ENCODE assay signal across 32 mouse cellular contexts in the genomic region with DNA sequence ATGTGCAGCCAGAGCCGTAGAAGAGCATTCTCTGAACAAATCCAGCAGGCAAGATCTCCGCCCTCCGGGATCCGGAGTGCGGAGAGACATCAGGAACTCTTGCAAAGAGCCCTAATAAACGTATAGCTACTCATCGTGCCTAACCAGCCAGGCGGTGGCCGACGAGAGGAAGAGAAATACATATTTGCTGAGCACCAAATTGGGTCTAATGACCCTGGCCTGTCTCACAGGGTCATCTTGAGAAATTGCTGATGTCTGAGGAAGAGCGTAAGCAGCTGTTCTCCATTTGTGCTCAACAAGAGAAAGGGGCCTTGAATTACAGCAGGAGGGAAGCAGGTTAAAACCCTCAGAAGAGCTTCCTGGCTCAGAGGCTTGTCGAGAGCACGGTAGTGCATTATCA.
DNase-seq lines count a peak whose midpoint lies in the region; ATAC-seq lines count a peak whose summit lies in the region.
"Had no signal": no experiment of that assay in that cellular context is flagged by ENCODE, and none has a peak within 500 bp of the region (broad histone marks: within the 10 kb centered on the region; RNA-seq: fewer than 3 reads in every experiment).

No protein-coding gene starts in this region.

- WGBS in intestine, embryonic 14.5 days, result 28% methylated on average over 13 of the region's 13 CpGs
- WGBS in intestine, embryonic 16.5 days, result 37% methylated on average over 13 of the region's 13 CpGs
- 38% methylated on average over 13 of the region's 13 CpGs for WGBS in lung, embryonic 16.5 days
- 40% methylated on average over 13 of the region's 13 CpGs for WGBS in embryonic facial prominence, embryonic 13.5 days

- no peaks in the 10 kb centered on the region for H3K36me3 ChIP-seq in intestine, embryonic 14.5 days (ENCODE audit: control insufficient read depth, insufficient read depth, low read length)
- H3K36me3 ChIP-seq in intestine, embryonic 16.5 days (ENCODE audit: control insufficient read depth, insufficient read depth, low read length), result no peaks in the 10 kb centered on the region
- no peaks in the 10 kb centered on the region for H3K36me3 ChIP-seq in lung, embryonic 16.5 days (ENCODE audit: control insufficient read depth, insufficient read depth, low read length)
- H3K36me3 ChIP-seq in embryonic facial prominence, embryonic 13.5 days, result no peaks in the 10 kb centered on the region
- H3K36me3 ChIP-seq: embryonic facial prominence, embryonic 12.5 days; forebrain, embryonic 10.5 days; forebrain, embryonic 15.5 days; heart, embryonic 15.5 days; hindbrain, embryonic 15.5 days had no signal

- no peak overlapping the region for H3K4me3 ChIP-seq in intestine, embryonic 14.5 days (ENCODE audit: low read depth, low read length)
- H3K4me3 ChIP-seq in intestine, embryonic 16.5 days (ENCODE audit: low read length), result no peak overlapping the region
- H3K4me3 ChIP-seq in lung, embryonic 16.5 days (ENCODE audit: low read length), result no peak overlapping the region
- no peak overlapping the region for H3K4me3 ChIP-seq in embryonic facial prominence, embryonic 13.5 days
- H3K4me3 ChIP-seq: embryonic facial prominence, embryonic 12.5 days; forebrain, embryonic 10.5 days; forebrain, embryonic 15.5 days; heart, adult 2 months; heart, embryonic 15.5 days; hindbrain, embryonic 15.5 days had no signal

- no peaks in the 10 kb centered on the region for H3K9me3 ChIP-seq in intestine, embryonic 14.5 days (ENCODE audit: control insufficient read depth, low read length)
- H3K9me3 ChIP-seq in intestine, embryonic 16.5 days (ENCODE audit: control insufficient read depth, low read length), result no peaks in the 10 kb centered on the region
- H3K9me3 ChIP-seq in lung, embryonic 16.5 days (ENCODE audit: control insufficient read depth, low read length), result no peaks in the 10 kb centered on the region
- H3K9me3 ChIP-seq in embryonic facial prominence, embryonic 13.5 days, result no peaks in the 10 kb centered on the region
- H3K9me3 ChIP-seq: embryonic facial prominence, embryonic 12.5 days; forebrain, embryonic 10.5 days; forebrain, embryonic 15.5 days; heart, embryonic 15.5 days; hindbrain, embryonic 15.5 days had no signal

- H3K4me1 ChIP-seq in intestine, embryonic 14.5 days (replicated peaks; ENCODE audit: control insufficient read depth, insufficient read depth, low read length), result peaks cover 12% of the 10 kb centered on the region
- peaks cover 51% of the 10 kb centered on the region for H3K4me1 ChIP-seq in intestine, embryonic 16.5 days (ENCODE audit: control insufficient read depth, insufficient read depth, low read length)
- peaks cover 12% of the 10 kb centered on the region for H3K4me1 ChIP-seq in lung, embryonic 16.5 days (replicated peaks; ENCODE audit: control insufficient read depth, insufficient read depth, low read length)
- peaks cover 38% of the 10 kb centered on the region for H3K4me1 ChIP-seq in embryonic facial prominence, embryonic 13.5 days
- H3K4me1 ChIP-seq: forebrain, embryonic 15.5 days; hindbrain, embryonic 15.5 days had no signal

- H3K27ac ChIP-seq in intestine, embryonic 14.5 days (ENCODE audit: low read depth), result no peak overlapping the region
- no peak overlapping the region for H3K27ac ChIP-seq in intestine, embryonic 16.5 days (ENCODE audit: low read length)
- H3K27ac ChIP-seq in lung, embryonic 16.5 days (ENCODE audit: low read length), result no peak overlapping the region
- H3K27ac ChIP-seq in embryonic facial prominence, embryonic 13.5 days, result no peak overlapping the region
- H3K27ac ChIP-seq: embryonic facial prominence, embryonic 12.5 days; forebrain, embryonic 15.5 days; hindbrain, embryonic 15.5 days; liver, embryonic 14.5 days had no signal

- no peak for ATAC-seq in intestine, embryonic 14.5 days (replicated peaks; ENCODE audit: low FRiP score, low TSS enrichment, low read depth)
- no peak for ATAC-seq in intestine, embryonic 16.5 days
- peak; percentile 17; the same call in 1 of the 2 replicates for ATAC-seq in lung, embryonic 16.5 days (ENCODE audit: low read depth)
- no peak for ATAC-seq in embryonic facial prominence, embryonic 13.5 days (ENCODE audit: insufficient number of reproducible peaks, insufficient read depth, low FRiP score, low TSS enrichment, low read depth)
- ATAC-seq: activated CD4-positive, CD25-positive, alpha-beta regulatory T cell, adult 4 months; forebrain, embryonic 15.5 days; inflammation-experienced regulatory T-cells, adult 6 months; midbrain, embryonic 16.5 days had no signal

- peak; percentile 29 for DNase-seq in embryo, embryonic 10.5 days (ENCODE audit: low spot score)
- DNase-seq in embryo, embryonic 10 days (ENCODE audit: low spot score), result no peak
- DNase-seq in intestine, embryonic 14.5 days (ENCODE audit: low spot score), result peak; percentile 66
- DNase-seq in lung, adult 18-20 months, result no peak
- DNase-seq: adrenal gland, adult 2 months; adrenal gland, postnatal 36 days; cerebellum, adult 18-20 months; gastrocnemius, postnatal 25 days; kidney, adult 9 months; kidney, postnatal 10 days; layer of hippocampus, postnatal 36 days; left cerebral cortex, postnatal 4 days; liver; lung, postnatal 14 days; right cerebral cortex, adult 18-20 months; spleen, adult 18-20 months; thymus, postnatal 14 days had no signal

- no peaks in the 10 kb centered on the region for H3K27me3 ChIP-seq in intestine, embryonic 14.5 days (replicated peaks; ENCODE audit: control insufficient read depth, insufficient read depth, low read length)
- no peaks in the 10 kb centered on the region for H3K27me3 ChIP-seq in intestine, embryonic 16.5 days (replicated peaks; ENCODE audit: control insufficient read depth, insufficient read depth, low read length)
- no peaks in the 10 kb centered on the region for H3K27me3 ChIP-seq in lung, embryonic 16.5 days (ENCODE audit: control insufficient read depth, insufficient read depth, low read depth, low read length)
- H3K27me3 ChIP-seq in embryonic facial prominence, embryonic 13.5 days, result peaks cover 7% of the 10 kb centered on the region
- H3K27me3 ChIP-seq: CH12.LX; embryonic facial prominence, embryonic 12.5 days; forebrain, embryonic 15.5 days; heart, embryonic 15.5 days; hindbrain, embryonic 15.5 days had no signal

- no peak overlapping the region for H3K9ac ChIP-seq in intestine, embryonic 14.5 days (ENCODE audit: low read length)
- H3K9ac ChIP-seq in intestine, embryonic 16.5 days (ENCODE audit: low read depth, low read length), result no peak overlapping the region
- H3K9ac ChIP-seq in lung, embryonic 16.5 days (ENCODE audit: low read length), result no peak overlapping the region
- no peak overlapping the region for H3K9ac ChIP-seq in embryonic facial prominence, embryonic 13.5 days
- H3K9ac ChIP-seq: embryonic facial prominence, embryonic 12.5 days; forebrain, embryonic 15.5 days; heart, embryonic 15.5 days; hindbrain, embryonic 15.5 days; liver, embryonic 14.5 days had no signal

- no peak overlapping the region for H3K4me2 ChIP-seq in intestine, embryonic 14.5 days (ENCODE audit: low read length)
- no peak overlapping the region for H3K4me2 ChIP-seq in intestine, embryonic 16.5 days (ENCODE audit: low read depth, low read length)
- H3K4me2 ChIP-seq in lung, embryonic 16.5 days (ENCODE audit: low read depth, low read length), result no peak overlapping the region
- H3K4me2 ChIP-seq in embryonic facial prominence, embryonic 13.5 days, result peak overlapping the region; percentile 16; the same call in 1 of the 2 replicates
- H3K4me2 ChIP-seq: embryonic facial prominence, embryonic 12.5 days; forebrain, embryonic 15.5 days; heart, embryonic 15.5 days; hindbrain, embryonic 15.5 days; midbrain, embryonic 11.5 days had no signal

Comparison
In these comparisons a context has a peak if more than half of its experiments do, and no peak if none do; other contexts are left out.
1. DNase-seq: peak in embryo, embryonic 10.5 days (single experiment) and intestine, embryonic 14.5 days (single experiment); none in embryo, embryonic 10 days (single experiment) and lung, adult 18-20 months (0 of 2).